Mouse (Mus musculus): ENCODE measurements around the gene March7. TPM values are rescaled to one million over a fixed set of nuclear protein-coding genes. Genes with fewer than 3 reads are reported as not detected.

Gene March7
- 72.0 and 83.5 TPM in 2 replicates for polyA plus RNA-seq (2014; fragmentation: Nextera tagmentation; extraction: Ambion mirVana)

- DNase-seq (ENCODE audit: low spot score): peak; percentile 94
- H3K4me3 ChIP-seq (ENCODE audit: low read depth, low read length): peak within 1 kb of the TSS; percentile 90
- H3K27ac ChIP-seq (ENCODE audit: low read depth, low read length): peak within 1 kb of the TSS; percentile 84
- ATAC-seq (replicated peaks; ENCODE audit: low FRiP score): peak; percentile 92
- H3K4me2 ChIP-seq (ENCODE audit: low read depth, low read length, severe bottlenecking): peak within 1 kb of the TSS; percentile 65
- no peaks in the 10 kb centered on the region for H3K27me3 ChIP-seq (ENCODE audit: control insufficient read depth, insufficient read depth, low read length)
- H3K9me3 ChIP-seq (ENCODE audit: control insufficient read depth, low read length): no peaks in the 10 kb centered on the region
- WGBS: under 1% methylated on average over 55 of the region's 109 CpGs
- H3K9ac ChIP-seq (ENCODE audit: low read length): peak within 1 kb of the TSS; percentile 92
- no peaks in the 10 kb centered on the region; the same call in 1 of the 2 replicates for H3K4me1 ChIP-seq (replicated peaks; ENCODE audit: control insufficient read depth, insufficient read depth, low read length)
- no peaks in the 10 kb centered on the region; the same call in 1 of the 2 replicates for H3K36me3 ChIP-seq (ENCODE audit: control insufficient read depth, insufficient read depth, low read length)
Observed at GRCm38 (mm10) chr2:60209703-60210651, at the start of gene March7, which contains the start of gene Baz2b. Gene March7 (plus strand): TSS chr2:60209887. Gene Baz2b (minus strand): TSS chr2:60209839.

GRCm38 (mm10) chr2:60163744-60164143, 45.9 kb upstream of the March7 start:
- ATAC-seq (replicated peaks; ENCODE audit: low FRiP score) (no peak), DNase-seq (ENCODE audit: low spot score) (no peak)
- H3K4me1 ChIP-seq (replicated peaks; ENCODE audit: control insufficient read depth, insufficient read depth, low read length): no peaks in the 10 kb centered on the region
- H3K36me3 ChIP-seq (ENCODE audit: control insufficient read depth, insufficient read depth, low read length): no peaks in the 10 kb centered on the region
- H3K9me3 ChIP-seq (ENCODE audit: control insufficient read depth, low read length): no peaks in the 10 kb centered on the region
- H3K27ac ChIP-seq (ENCODE audit: low read depth, low read length): no peak overlapping the region
- no peak overlapping the region for H3K4me2 ChIP-seq (ENCODE audit: low read depth, low read length, severe bottlenecking)
- H3K4me3 ChIP-seq (ENCODE audit: low read depth, low read length): no peak overlapping the region
- H3K27me3 ChIP-seq (ENCODE audit: control insufficient read depth, insufficient read depth, low read length): no peaks in the 10 kb centered on the region
- 85% methylated on average over 2 of the region's 2 CpGs for WGBS
- H3K9ac ChIP-seq (ENCODE audit: low read length): no peak overlapping the region

- H3K9ac ChIP-seq (ENCODE audit: low read length): no peak overlapping the region
- H3K27me3 ChIP-seq (ENCODE audit: control insufficient read depth, insufficient read depth, low read length): no peaks in the 10 kb centered on the region
- ATAC-seq (replicated peaks; ENCODE audit: low FRiP score): no peak
- no peak overlapping the region for H3K4me3 ChIP-seq (ENCODE audit: low read depth, low read length)
- no peaks in the 10 kb centered on the region for H3K4me1 ChIP-seq (replicated peaks; ENCODE audit: control insufficient read depth, insufficient read depth, low read length)
- H3K9me3 ChIP-seq (ENCODE audit: control insufficient read depth, low read length): no peaks in the 10 kb centered on the region
- no peak overlapping the region for H3K4me2 ChIP-seq (ENCODE audit: low read depth, low read length, severe bottlenecking)
- no peak overlapping the region for H3K27ac ChIP-seq (ENCODE audit: low read depth, low read length)
- 95% methylated on average over 11 of the region's 11 CpGs for whole genome bisulfite sequencing
- no peaks in the 10 kb centered on the region for H3K36me3 ChIP-seq (ENCODE audit: control insufficient read depth, insufficient read depth, low read length)
- no peak for DNase-seq (ENCODE audit: low spot score)
Observed at GRCm38 (mm10) chr2:60165679-60166078, 44.0 kb upstream of the March7 start.

- Histone ChIP-seq H3K27ac (ENCODE audit: low read depth, low read length) (no peak overlapping the region), H3K4me2 (ENCODE audit: low read depth, low read length, severe bottlenecking) (no peak overlapping the region), H3K9ac (ENCODE audit: low read length) (no peak overlapping the region), H3K36me3 (ENCODE audit: control insufficient read depth, insufficient read depth, low read length) (no peaks in the 10 kb centered on the region), H3K9me3 (ENCODE audit: control insufficient read depth, low read length) (no peaks in the 10 kb centered on the region), H3K27me3 (ENCODE audit: control insufficient read depth, insufficient read depth, low read length) (no peaks in the 10 kb centered on the region), H3K4me3 (ENCODE audit: low read depth, low read length) (no peak overlapping the region), H3K4me1 (replicated peaks; ENCODE audit: control insufficient read depth, insufficient read depth, low read length) (no peaks in the 10 kb centered on the region)
- DNase-seq (ENCODE audit: low spot score): no peak
- ATAC-seq (replicated peaks; ENCODE audit: low FRiP score): no peak
- 91% methylated on average over 4 of the region's 4 CpGs for WGBS
Observed at GRCm38 (mm10) chr2:60166878-60167277, 42.8 kb upstream of the March7 start.

GRCm38 (mm10) chr2:60171786-60172530, 37.7 kb upstream of the March7 start:
- 81% methylated on average over 7 of the region's 7 CpGs for WGBS
- no peak for ATAC-seq (replicated peaks; ENCODE audit: low FRiP score)

GRCm38 (mm10) chr2:60172531-60172914, 37.2 kb upstream of the March7 start:
- ATAC-seq (replicated peaks; ENCODE audit: low FRiP score): no peak
- DNase-seq (ENCODE audit: low spot score): no peak
- no peak overlapping the region for H3K4me2 ChIP-seq (ENCODE audit: low read depth, low read length, severe bottlenecking)
- no peaks in the 10 kb centered on the region for H3K9me3 ChIP-seq (ENCODE audit: control insufficient read depth, low read length)
- WGBS: 74% methylated on average over 2 of the region's 2 CpGs
- H3K9ac ChIP-seq (ENCODE audit: low read length): no peak overlapping the region
- no peak overlapping the region for H3K4me3 ChIP-seq (ENCODE audit: low read depth, low read length)
- H3K4me1 ChIP-seq (replicated peaks; ENCODE audit: control insufficient read depth, insufficient read depth, low read length): no peaks in the 10 kb centered on the region
- no peaks in the 10 kb centered on the region for H3K27me3 ChIP-seq (ENCODE audit: control insufficient read depth, insufficient read depth, low read length)
- no peaks in the 10 kb centered on the region for H3K36me3 ChIP-seq (ENCODE audit: control insufficient read depth, insufficient read depth, low read length)
- no peak overlapping the region for H3K27ac ChIP-seq (ENCODE audit: low read depth, low read length)

More at GRCm38 (mm10) chr2:60171786-60172530, 37.7 kb upstream of the March7 start:
- no peaks in the 10 kb centered on the region for H3K4me1 ChIP-seq (replicated peaks; ENCODE audit: control insufficient read depth, insufficient read depth, low read length)
- H3K4me2 ChIP-seq (ENCODE audit: low read depth, low read length, severe bottlenecking): no peak overlapping the region
- DNase-seq (ENCODE audit: low spot score): no peak
- no peak overlapping the region for H3K9ac ChIP-seq (ENCODE audit: low read length)
- H3K4me3 ChIP-seq (ENCODE audit: low read depth, low read length): no peak overlapping the region
- H3K36me3 ChIP-seq (ENCODE audit: control insufficient read depth, insufficient read depth, low read length): no peaks in the 10 kb centered on the region
- H3K27me3 ChIP-seq (ENCODE audit: control insufficient read depth, insufficient read depth, low read length): no peaks in the 10 kb centered on the region
- no peaks in the 10 kb centered on the region for H3K9me3 ChIP-seq (ENCODE audit: control insufficient read depth, low read length)
- no peak overlapping the region for H3K27ac ChIP-seq (ENCODE audit: low read depth, low read length)

GRCm38 (mm10) chr2:60173190-60173589, 36.5 kb upstream of the March7 start:
- ATAC-seq (replicated peaks; ENCODE audit: low FRiP score) (no peak), DNase-seq (ENCODE audit: low spot score) (no peak)
- H3K27me3 ChIP-seq (ENCODE audit: control insufficient read depth, insufficient read depth, low read length): no peaks in the 10 kb centered on the region
- H3K9ac ChIP-seq (ENCODE audit: low read length): no peak overlapping the region
- no peaks in the 10 kb centered on the region for H3K9me3 ChIP-seq (ENCODE audit: control insufficient read depth, low read length)
- 65% methylated on average over 3 of the region's 3 CpGs for WGBS
- no peak overlapping the region for H3K4me2 ChIP-seq (ENCODE audit: low read depth, low read length, severe bottlenecking)
- no peak overlapping the region for H3K27ac ChIP-seq (ENCODE audit: low read depth, low read length)
- H3K36me3 ChIP-seq (ENCODE audit: control insufficient read depth, insufficient read depth, low read length): no peaks in the 10 kb centered on the region
- no peaks in the 10 kb centered on the region for H3K4me1 ChIP-seq (replicated peaks; ENCODE audit: control insufficient read depth, insufficient read depth, low read length)
- no peak overlapping the region for H3K4me3 ChIP-seq (ENCODE audit: low read depth, low read length)

- no peaks in the 10 kb centered on the region for H3K9me3 ChIP-seq (ENCODE audit: control insufficient read depth, low read length)
- no peak overlapping the region for H3K4me3 ChIP-seq (ENCODE audit: low read depth, low read length)
- no peaks in the 10 kb centered on the region for H3K4me1 ChIP-seq (replicated peaks; ENCODE audit: control insufficient read depth, insufficient read depth, low read length)
- no peaks in the 10 kb centered on the region for H3K36me3 ChIP-seq (ENCODE audit: control insufficient read depth, insufficient read depth, low read length)
- no peak overlapping the region for H3K27ac ChIP-seq (ENCODE audit: low read depth, low read length)
- DNase-seq (ENCODE audit: low spot score) (no peak), ATAC-seq (replicated peaks; ENCODE audit: low FRiP score) (no peak)
- H3K27me3 ChIP-seq (ENCODE audit: control insufficient read depth, insufficient read depth, low read length): no peaks in the 10 kb centered on the region
- WGBS: 89% methylated on average over 4 of the region's 4 CpGs
- no peak overlapping the region for H3K9ac ChIP-seq (ENCODE audit: low read length)
- no peak overlapping the region for H3K4me2 ChIP-seq (ENCODE audit: low read depth, low read length, severe bottlenecking)
Observed at GRCm38 (mm10) chr2:60173595-60173994, 36.1 kb upstream of the March7 start.

Data from forebrain, embryonic 11.5 days (tissue).